26 mouse cellular contexts compared by ENCODE assay signal in genomic region chr11:79815156-79815555, GRCm38 (mm10).
"Had no signal": no experiment of that assay in that cellular context is flagged by ENCODE, and none has a peak within 500 bp of the region (broad histone marks: within the 10 kb centered on the region; RNA-seq: fewer than 3 reads in every experiment).

No protein-coding gene starts in this region.

- H3K4me1 ChIP-seq: heart, embryonic 13.5 days; heart, embryonic 15.5 days; hindbrain, embryonic 13.5 days; hindbrain, embryonic 15.5 days; kidney, embryonic 15.5 days; limb, embryonic 13.5 days; limb, embryonic 15.5 days; liver, embryonic 12.5 days had no signal

- DNase-seq: gastrocnemius, adult 2 months; gastrocnemius, postnatal 10 days; gastrocnemius, postnatal 25 days; heart, adult 18-20 months; heart, postnatal 14 days; heart, postnatal 36 days; kidney, adult 11 months; kidney, adult 2 months; kidney, adult 9 months; kidney, postnatal 14 days; kidney, postnatal 36 days; layer of hippocampus, adult 9-11 months; layer of hippocampus, postnatal 36 days; left cerebral cortex, postnatal 4 days had no signal

- H3K27me3 ChIP-seq: heart, embryonic 13.5 days; heart, embryonic 15.5 days; hindbrain, embryonic 13.5 days; hindbrain, embryonic 15.5 days; kidney, embryonic 15.5 days; limb, embryonic 13.5 days; limb, embryonic 15.5 days had no signal

- H3K4me3 ChIP-seq: gastrocnemius, adult 2 months; heart, embryonic 13.5 days; heart, embryonic 15.5 days; hindbrain, embryonic 13.5 days; hindbrain, embryonic 15.5 days; kidney, embryonic 15.5 days; limb, embryonic 13.5 days; limb, embryonic 15.5 days; liver, embryonic 12.5 days had no signal

- H3K27ac ChIP-seq: gastrocnemius, adult 2 months; heart, embryonic 13.5 days; heart, embryonic 15.5 days; hindbrain, embryonic 13.5 days; hindbrain, embryonic 15.5 days; hindbrain, postnatal 0 days; kidney, embryonic 15.5 days; kidney, postnatal 0 days; limb, embryonic 13.5 days; limb, embryonic 15.5 days; liver, embryonic 12.5 days; liver, embryonic 14.5 days had no signal

- ATAC-seq: hindbrain, postnatal 0 days; intestine, embryonic 16.5 days; liver, embryonic 12.5 days had no signal
